Mouse (Mus musculus) E14TG2a.4 (cell line): ENCODE measurements around the gene Cyth2.

Source experiments
- CTCF ChIP-seq: conservative IDR thresholded peaks from 2 replicates; pipeline ENCODE4 v1.5.1; 2014; ENCODE audit warnings: low read length
- NANOG ChIP-seq: IDR thresholded peaks from 2 replicates; pipeline ENCODE4 v1.6.1; 2014; ENCODE audit warnings: borderline replicate concordance, low read length, mixed read lengths
- POU5F1 ChIP-seq: IDR thresholded peaks from 2 replicates; pipeline ENCODE4 v1.6.1; 2014; ENCODE audit warnings: low read length, borderline replicate concordance

GRCm38 (mm10) chr7:45790721-45791120, 23.7 kb downstream of the Cyth2 start:
- TF ChIP-seq CTCF = no peak
- no peak for TF ChIP-seq POU5F1
- no peak for TF ChIP-seq NANOG
